Mouse (Mus musculus) erythroblast, embryonic 14.5 days (primary cell): Measurements from ENCODE around the gene Syt3.

Source experiments
- GATA1 ChIP-seq: IDR thresholded peaks from 2 replicates; pipeline ENCODE4 v1.6.1; 2012; ENCODE audit warnings: low read length, inconsistent platforms, mixed read lengths
- TAL1 ChIP-seq: IDR thresholded peaks from 3 replicates; pipeline ENCODE4 v1.6.1; 2012; ENCODE audit warnings: low read length, inconsistent platforms, mixed read lengths

DNA sequence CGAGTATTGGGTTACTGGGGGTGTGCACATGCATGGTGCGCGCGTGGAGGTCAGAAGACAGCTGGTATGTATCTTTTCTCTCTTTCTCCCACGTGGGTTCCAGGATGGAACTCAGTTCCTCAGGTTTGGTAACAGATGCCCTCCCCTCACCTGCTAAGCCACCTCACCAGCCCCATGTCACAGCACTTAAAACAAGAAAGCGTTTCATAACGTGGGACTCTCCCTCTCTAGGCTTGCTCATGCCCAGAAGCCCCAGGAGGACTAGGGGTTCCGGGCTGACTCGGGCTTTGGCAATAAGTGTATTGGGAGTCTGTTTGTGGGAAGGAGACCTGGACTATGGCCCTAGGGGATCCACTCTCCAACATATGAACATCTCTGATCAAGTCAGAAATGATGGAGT, 50.2 kb downstream of the Syt3 start:
- TF ChIP-seq GATA1 (no peak), TAL1 (no peak)
